Mouse (Mus musculus) liver, embryonic 18 days (tissue): ENCODE results near the gene Satb2. TPM values are rescaled to one million over a fixed set of nuclear protein-coding genes. Genes with fewer than 3 reads are reported as not detected.

Experiments used
- polyA plus RNA-seq: library from polyadenylated mRNA; depleted of rRNA; stranded (reverse); fragments of >200 nt; gene quantifications from 2 replicates; pipeline ENCODE4 v1.2.3, GENCODE M21; 2012; rRNA removed

The Satb2 gene
- 0.06 TPM in 2 replicates for polyA plus RNA-seq

GRCm38 (mm10) chr1:56978151-56978700 is at the start of gene Satb2:
Gene Satb2 (minus strand): TSS chr1:56978650.

